Mouse (Mus musculus) layer of hippocampus, adult 6 months (tissue): Measurements from ENCODE around the gene Olfr99. TPM values are rescaled to one million over a fixed set of nuclear protein-coding genes. Genes with fewer than 3 reads are reported as not detected.

Source experiments
- long read RNA-seq, 2 experiments: library from polyadenylated mRNA; unstranded; transcript quantifications; one replicate each; pipeline ENCODE4 v2.0.0; 2019 to 2020
- polyA plus RNA-seq: library from polyadenylated mRNA; unstranded; fragments of <200 nt; fragmentation: Nextera tagmentation; gene quantifications from 2 replicates; pipeline ENCODE4 v1.2.3, GENCODE M21; 2021

Olfr99 gene
- polyA plus RNA-seq: not detected in 2 replicates
- long read RNA-seq, experiment 1: 0 reads
- long read RNA-seq, experiment 2: 0 reads

GRCm38 (mm10) chr17:37283360-37283759, at the start of gene Olfr99:
TSS of gene Olfr99 (minus strand) at chr17:37283460.

GRCm38 (mm10) chr17:37316954-37317353, 33.7 kb upstream of the Olfr99 start, which contains the start of gene Olfr102:
TSS of gene Olfr102 (minus strand) at chr17:37317054.

GRCm38 (mm10) chr17:37304213-37304612, 21.0 kb upstream of the Olfr99 start, which contains the start of gene Olfr101:
TSS of gene Olfr101 (minus strand) at chr17:37304313.

GRCm38 (mm10) chr17:37270058-37270701, 13.1 kb downstream of the Olfr99 start, which contains the start of gene H2-M3:
TSS of gene H2-M3 (plus strand) at chr17:37270220.

GRCm38 (mm10) chr17:37263626-37264025, 19.6 kb downstream of the Olfr99 start, which contains the start of gene Olfr98:
TSS of gene Olfr98 (minus strand) at chr17:37263749.

GRCm38 (mm10) chr17:37237230-37237629, 46.0 kb downstream of the Olfr99 start, which contains the start of gene Olfr97:
TSS of gene Olfr97 (minus strand) at chr17:37237330.

Other genes with a start within 250 kb of the Olfr99 start
- 44.8 and 46.3 TPM in 2 replicates for gene Gabbr1, start 237.5 kb downstream of the Olfr99 start, polyA plus RNA-seq
- not detected in 2 replicates for gene Olfr90, start 195.0 kb downstream of the Olfr99 start, polyA plus RNA-seq
- not detected in 2 replicates for gene Olfr91, start 185.2 kb downstream of the Olfr99 start, polyA plus RNA-seq
- gene Olfr92, start 163.4 kb downstream of the Olfr99 start, polyA plus RNA-seq: not detected in 2 replicates
- not detected in 2 replicates for gene Olfr93, start 122.0 kb downstream of the Olfr99 start, polyA plus RNA-seq
- not detected in 2 replicates for gene Ubd, start 89.6 kb downstream of the Olfr99 start, polyA plus RNA-seq
- not detected in 2 replicates for gene Olfr94, start 82.5 kb downstream of the Olfr99 start, polyA plus RNA-seq
- gene Olfr95, start 70.3 kb downstream of the Olfr99 start, polyA plus RNA-seq: not detected in 2 replicates
- gene Olfr96, start 63.3 kb downstream of the Olfr99 start, polyA plus RNA-seq: not detected in 2 replicates
- gene Olfr97, start 46.1 kb downstream of the Olfr99 start, polyA plus RNA-seq: not detected in 2 replicates
- gene Olfr98, start 19.7 kb downstream of the Olfr99 start, polyA plus RNA-seq: not detected in 2 replicates
- gene H2-M3, start 13.2 kb downstream of the Olfr99 start, polyA plus RNA-seq: 3.3 and 3.5 TPM in 2 replicates
- gene Olfr101, start 20.9 kb upstream of the Olfr99 start, polyA plus RNA-seq: not detected in 2 replicates
- not detected in 2 replicates for gene Olfr102, start 33.6 kb upstream of the Olfr99 start, polyA plus RNA-seq
- not detected in 2 replicates for gene Olfr103, start 56.2 kb upstream of the Olfr99 start, polyA plus RNA-seq
- gene Olfr104-ps, start 76.1 kb upstream of the Olfr99 start, polyA plus RNA-seq: not detected in 2 replicates
- not detected in 2 replicates for gene Olfr105-ps, start 95.6 kb upstream of the Olfr99 start, polyA plus RNA-seq
- not detected in 2 replicates for gene Olfr106-ps, start 106.9 kb upstream of the Olfr99 start, polyA plus RNA-seq
- not detected in 2 replicates for gene Olfr107, start 115.8 kb upstream of the Olfr99 start, polyA plus RNA-seq
- not detected in 2 replicates for gene Olfr108, start 162.0 kb upstream of the Olfr99 start, polyA plus RNA-seq
- not detected in 2 replicates for gene Olfr109, start 175.5 kb upstream of the Olfr99 start, polyA plus RNA-seq
- gene H2-M2, start 200.1 kb upstream of the Olfr99 start, polyA plus RNA-seq: not detected in 2 replicates
- not detected in 2 replicates for gene Olfr110, start 209.0 kb upstream of the Olfr99 start, polyA plus RNA-seq
- gene Olfr111, start 224.6 kb upstream of the Olfr99 start, polyA plus RNA-seq: not detected in 2 replicates